Mouse (Mus musculus) heart, embryonic 15.5 days (tissue): ENCODE data around the gene BC003965. TPM values are rescaled to one million over a fixed set of nuclear protein-coding genes. Genes with fewer than 3 reads are reported as not detected.
"Not testable (repeated sequence)": the region's sequence is repeated elsewhere in the genome, so short reads cannot be mapped to it uniquely, and the experiment has no call there.

Source experiments
- ATAC-seq: fragments of 200-750 bp; cut with Nextera tagmentation; replicated peaks from 2 replicates; pipeline ENCODE4 v1.8.0; 2017; ENCODE audit warnings: low read depth, moderate TSS enrichment; ENCODE audit not compliant: insufficient number of reproducible peaks, insufficient read depth, low FRiP score
- H3K27ac ChIP-seq: fragments of 300-500 bp; sonication (generic); 2 replicates; pipeline ENCODE4 v1.5.1; 2015; ENCODE audit warnings: mild to moderate bottlenecking, inconsistent platforms
- H3K27me3 ChIP-seq: fragments of 300-500 bp; sonication (generic); 2 replicates; pipeline ENCODE4 v1.6.1; 2015; ENCODE audit warnings: inconsistent platforms
- H3K36me3 ChIP-seq: fragments of 300-500 bp; sonication (generic); 2 replicates; pipeline ENCODE4 v1.6.1; 2015; ENCODE audit warnings: mild to moderate bottlenecking, inconsistent platforms
- H3K4me1 ChIP-seq: fragments of 300-500 bp; sonication (generic); replicated peaks from 2 replicates; pipeline ENCODE4 v1.6.1; 2015; ENCODE audit warnings: inconsistent platforms
- H3K4me2 ChIP-seq: fragments of 300-500 bp; sonication (generic); 2 replicates; pipeline ENCODE4 v1.6.1; 2015; ENCODE audit warnings: inconsistent platforms, mild to moderate bottlenecking, moderate library complexity
- H3K4me3 ChIP-seq: fragments of 300-500 bp; sonication (generic); 2 replicates; pipeline ENCODE4 v1.5.1; 2015; ENCODE audit warnings: mild to moderate bottlenecking, inconsistent platforms
- H3K9ac ChIP-seq: fragments of 300-500 bp; sonication (generic); 2 replicates; pipeline ENCODE4 v1.6.1; 2015; ENCODE audit warnings: mild to moderate bottlenecking, inconsistent platforms
- H3K9me3 ChIP-seq: fragments of 300-500 bp; sonication (generic); replicated peaks from 2 replicates; pipeline ENCODE4 v1.6.1; 2016; ENCODE audit warnings: inconsistent platforms
- WGBS: fragments of 180-500 bp; shearing (Covaris S2); methylation state at CpG from one replicate; pipeline ENCODE4 v1.1.7; 2015; ENCODE audit warnings: mixed read lengths; 5-methylcytosine and 5-hydroxymethylcytosine counted together
- polyA plus RNA-seq: library from polyadenylated mRNA; unstranded; fragments of >200 nt; fragmentation: Nextera tagmentation; extraction: Ambion mirVana; gene quantifications from 2 replicates; pipeline ENCODE4 v1.2.1, GENCODE M21; 2015

BC003965 gene
- polyA plus RNA-seq, 1 experiment from 2014 or later: 23.7 TPM

DNA sequence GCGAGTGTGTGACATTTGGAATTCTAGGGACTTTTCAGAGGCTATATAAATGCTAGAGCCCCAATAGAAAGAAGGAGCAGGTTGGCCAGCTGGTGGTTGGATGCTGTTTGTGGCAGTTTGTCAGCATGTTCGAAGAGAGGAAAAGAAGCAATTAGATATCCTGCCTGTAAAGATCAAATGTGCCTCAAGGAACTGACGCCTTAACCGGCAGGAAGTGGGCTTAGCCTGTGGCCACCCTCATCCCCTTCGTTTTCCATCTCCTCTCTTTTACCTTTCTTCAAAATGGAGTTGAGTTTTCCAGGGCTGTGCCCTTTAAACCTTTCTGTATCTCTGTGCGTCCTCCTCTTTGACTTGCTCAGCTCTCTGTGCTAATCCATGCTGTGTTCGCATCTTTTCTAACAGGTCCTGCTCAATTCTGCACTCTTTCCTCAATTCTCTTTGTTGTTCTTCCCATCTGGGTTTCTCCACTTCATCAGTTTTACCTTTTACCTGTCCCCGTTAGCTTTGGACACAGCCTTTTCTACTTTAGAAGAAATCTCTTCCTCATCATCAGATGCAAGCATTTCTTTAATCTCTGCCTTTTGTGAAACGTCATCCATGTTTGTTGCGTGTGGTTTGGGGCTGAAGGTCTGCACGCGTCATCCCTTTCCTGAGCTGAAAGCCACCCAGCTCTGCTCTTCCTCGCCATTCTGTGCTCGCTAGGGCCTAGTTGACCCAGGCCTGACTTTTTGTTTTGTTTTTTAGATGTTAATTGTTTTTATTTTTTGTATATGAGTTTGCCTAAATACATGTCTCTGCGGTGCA is 35.3 kb downstream of the BC003965 start:
- no peak overlapping the region for H3K27ac ChIP-seq
- 90% methylated on average over 15 of the region's 15 CpGs for WGBS
- ATAC-seq: no peak
- no peak overlapping the region for H3K4me3 ChIP-seq
- H3K9me3 ChIP-seq: no peaks in the 10 kb centered on the region
- peaks cover 41% of the 10 kb centered on the region for H3K36me3 ChIP-seq
- no peak overlapping the region for H3K4me2 ChIP-seq
- H3K27me3 ChIP-seq: no peaks in the 10 kb centered on the region
- no peak overlapping the region for H3K9ac ChIP-seq
- H3K4me1 ChIP-seq: peaks cover 12% of the 10 kb centered on the region

- no peaks in the 10 kb centered on the region for H3K9me3 ChIP-seq
- peaks cover 31% of the 10 kb centered on the region for H3K36me3 ChIP-seq
- no peak overlapping the region for H3K4me2 ChIP-seq
- peaks cover 12% of the 10 kb centered on the region for H3K4me1 ChIP-seq
- H3K4me3 ChIP-seq: no peak overlapping the region
- no peak for ATAC-seq
- no peak overlapping the region for H3K27ac ChIP-seq
- WGBS: 85% methylated on average over 1 of the region's 1 CpGs
- no peaks in the 10 kb centered on the region for H3K27me3 ChIP-seq
- no peak overlapping the region for H3K9ac ChIP-seq
Observed at GRCm38 (mm10) chr17:25220746-25221145, 36.4 kb downstream of the BC003965 start.

GRCm38 (mm10) chr17:25221821-25222503 is 37.6 kb downstream of the BC003965 start:
- H3K4me1 ChIP-seq: peaks cover 12% of the 10 kb centered on the region
- 2% methylated on average over 26 of the region's 30 CpGs for WGBS
- H3K27me3 ChIP-seq: no peaks in the 10 kb centered on the region
- H3K9me3 ChIP-seq: no peaks in the 10 kb centered on the region
- peak overlapping the region; percentile 85 for H3K4me2 ChIP-seq
- H3K27ac ChIP-seq: peak overlapping the region; percentile 15; the same call in 1 of the 2 replicates
- peaks cover 24% of the 10 kb centered on the region for H3K36me3 ChIP-seq
- peak overlapping the region; percentile 55 for H3K9ac ChIP-seq
- H3K4me3 ChIP-seq: peak overlapping the region; percentile 50
- ATAC-seq: peak; percentile 80

- H3K4me1 ChIP-seq: peaks cover 12% of the 10 kb centered on the region
- H3K27me3 ChIP-seq, H3K27ac ChIP-seq, H3K9me3 ChIP-seq: not testable (repeated sequence)
- peak overlapping the region; percentile 85 for H3K4me2 ChIP-seq
- WGBS: 11% methylated on average over 19 of the region's 28 CpGs
- 0 out of 2 replicates have a peak overlapping the region, but pooled peaks have one; percentile 30 for H3K9ac ChIP-seq
- peaks cover 19% of the 10 kb centered on the region; the same call in 1 of the 2 replicates for H3K36me3 ChIP-seq
- peak overlapping the region; percentile 50 for H3K4me3 ChIP-seq
- ATAC-seq: peak; percentile 68; the same call in 1 of the 2 replicates
Observed at GRCm38 (mm10) chr17:25222504-25222940, 38.2 kb downstream of the BC003965 start.

GRCm38 (mm10) chr17:25222951-25223601 is 38.7 kb downstream of the BC003965 start:
- Histone ChIP-seq H3K9me3 (no peaks in the 10 kb centered on the region), H3K4me3 (peak overlapping the region; percentile 50), H3K4me1 (peaks cover 12% of the 10 kb centered on the region), H3K9ac (no peak overlapping the region), H3K27me3 (no peaks in the 10 kb centered on the region), H3K27ac (no peak overlapping the region; the same call in 1 of the 2 replicates), H3K36me3 (peaks cover 15% of the 10 kb centered on the region; the same call in 1 of the 2 replicates), H3K4me2 (peak overlapping the region; percentile 85)
- no peak for ATAC-seq
- WGBS: 52% methylated on average over 6 of the region's 6 CpGs

GRCm38 (mm10) chr17:25224586-25225222 is 40.4 kb downstream of the BC003965 start:
- ATAC-seq: no peak
- H3K27me3 ChIP-seq: no peaks in the 10 kb centered on the region
- H3K27ac ChIP-seq: no peak overlapping the region; the same call in 1 of the 2 replicates
- no peak overlapping the region for H3K9ac ChIP-seq
- no peak overlapping the region for H3K4me3 ChIP-seq
- peak overlapping the region; percentile 3; the same call in 1 of the 2 replicates for H3K4me2 ChIP-seq
- H3K4me1 ChIP-seq: peaks cover 12% of the 10 kb centered on the region
- 86% methylated on average over 7 of the region's 7 CpGs for WGBS
- H3K9me3 ChIP-seq: no peaks in the 10 kb centered on the region
- H3K36me3 ChIP-seq: peaks cover 4% of the 10 kb centered on the region; the same call in 1 of the 2 replicates

GRCm38 (mm10) chr17:25225659-25226058 is 41.3 kb downstream of the BC003965 start:
- no peak overlapping the region for H3K4me3 ChIP-seq
- H3K9ac ChIP-seq: no peak overlapping the region
- no peak for ATAC-seq
- no peaks in the 10 kb centered on the region for H3K9me3 ChIP-seq
- peaks cover 12% of the 10 kb centered on the region for H3K4me1 ChIP-seq
- H3K4me2 ChIP-seq: no peak overlapping the region
- H3K27ac ChIP-seq: no peak overlapping the region
- 78% methylated on average over 4 of the region's 4 CpGs for WGBS
- peaks cover 2% of the 10 kb centered on the region; the same call in 1 of the 2 replicates for H3K36me3 ChIP-seq
- H3K27me3 ChIP-seq: no peaks in the 10 kb centered on the region

DNA sequence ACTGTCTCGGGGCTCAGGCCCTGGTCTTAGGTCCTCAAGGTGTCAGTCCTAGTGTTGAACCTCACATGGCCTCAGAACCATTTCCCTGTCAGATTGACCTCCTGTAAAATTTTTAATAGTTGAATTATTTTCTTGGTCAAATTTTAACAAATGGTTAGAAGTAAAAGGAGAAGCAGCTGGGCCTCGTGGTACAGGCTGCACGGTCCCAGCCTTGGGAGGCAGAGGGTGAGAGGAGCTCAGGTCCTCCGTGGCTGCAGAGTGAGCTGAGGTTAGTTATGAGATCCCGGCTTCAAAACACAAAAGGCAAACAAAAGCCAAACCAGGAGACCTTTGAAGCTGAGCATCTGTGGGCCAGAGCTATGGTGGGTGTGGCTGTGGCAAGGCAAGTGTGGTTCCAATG is 43.6 kb downstream of the BC003965 start:
- Histone ChIP-seq H3K9ac (no peak overlapping the region), H3K9me3 (no peaks in the 10 kb centered on the region), H3K4me1 (no peaks in the 10 kb centered on the region), H3K36me3 (peaks cover 11% of the 10 kb centered on the region; the same call in 1 of the 2 replicates), H3K4me2 (no peak overlapping the region), H3K4me3 (no peak overlapping the region), H3K27me3 (no peaks in the 10 kb centered on the region), H3K27ac (no peak overlapping the region)
- no peak for ATAC-seq
- 85% methylated on average over 5 of the region's 5 CpGs for WGBS

GRCm38 (mm10) chr17:25230014-25230655 is 45.8 kb downstream of the BC003965 start:
- H3K27ac ChIP-seq, H3K4me1 ChIP-seq, H3K4me3 ChIP-seq, H3K27me3 ChIP-seq, ATAC-seq, H3K9me3 ChIP-seq, H3K9ac ChIP-seq, H3K4me2 ChIP-seq: not testable (repeated sequence)
- H3K36me3 ChIP-seq: peaks cover 19% of the 10 kb centered on the region; the same call in 1 of the 2 replicates
- WGBS: 71% methylated on average over 17 of the region's 17 CpGs

DNA sequence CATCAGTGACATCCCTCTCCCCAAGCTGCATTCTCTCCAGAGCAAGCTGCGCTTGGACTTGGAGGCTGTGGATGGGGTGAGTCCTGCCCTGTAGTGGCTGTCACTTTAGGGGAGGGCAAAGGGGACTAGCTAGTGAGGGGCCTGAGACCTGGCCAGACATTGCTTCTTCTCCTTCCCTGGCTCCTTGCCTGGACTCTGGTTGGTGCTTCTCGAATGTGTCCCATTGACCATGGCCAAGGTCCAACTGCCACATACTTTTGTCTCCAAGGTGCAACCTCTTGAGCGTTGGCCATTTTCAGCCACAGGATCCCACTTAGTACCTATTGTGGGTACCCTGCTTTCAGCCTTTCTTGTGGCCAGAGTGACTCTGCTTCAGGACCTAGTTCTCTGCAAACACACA is 46.3 kb downstream of the BC003965 start:
- Histone ChIP-seq H3K27me3 (no peaks in the 10 kb centered on the region), H3K4me3 (no peak overlapping the region), H3K4me2 (no peak overlapping the region), H3K36me3 (peaks cover 25% of the 10 kb centered on the region), H3K4me1 (no peaks in the 10 kb centered on the region), H3K9ac (no peak overlapping the region), H3K9me3 (no peaks in the 10 kb centered on the region), H3K27ac (no peak overlapping the region)
- no peak for ATAC-seq
- 92% methylated on average over 3 of the region's 3 CpGs for WGBS
